Mouse (Mus musculus): Measurements from ENCODE around the gene Chst3.

- TF ChIP-seq POLR2A (IDR thresholded peaks at IDR 0.05; ENCODE audit: borderline replicate concordance, extremely low read depth, low read depth, low read length) (no peak), CTCF (IDR thresholded peaks at IDR 0.05; ENCODE audit: insufficient read depth, low read length) (no peak)
Measured at GRCm38 (mm10) chr10:60168306-60168705, 50.8 kb downstream of the Chst3 start.
